Mouse (Mus musculus) testis, adult 2 months (tissue): ENCODE results near the gene C1qtnf6.

Experiments
- CTCF ChIP-seq: fragments of 200-500 bp; IDR thresholded peaks from 2 replicates; pipeline ENCODE4 v1.5.1; 2012; ENCODE audit warnings: low read depth, mild to moderate bottlenecking, inconsistent platforms, low read length, moderate library complexity; ENCODE audit not compliant: control insufficient read depth, insufficient read depth, insufficient replicate concordance
- POLR2A ChIP-seq: fragments of 200-500 bp; IDR thresholded peaks from 2 replicates; pipeline ENCODE4 v1.6.1; 2012; ENCODE audit warnings: low read depth, mild to moderate bottlenecking, inconsistent platforms, low read length, moderate library complexity; ENCODE audit not compliant: control insufficient read depth

DNA sequence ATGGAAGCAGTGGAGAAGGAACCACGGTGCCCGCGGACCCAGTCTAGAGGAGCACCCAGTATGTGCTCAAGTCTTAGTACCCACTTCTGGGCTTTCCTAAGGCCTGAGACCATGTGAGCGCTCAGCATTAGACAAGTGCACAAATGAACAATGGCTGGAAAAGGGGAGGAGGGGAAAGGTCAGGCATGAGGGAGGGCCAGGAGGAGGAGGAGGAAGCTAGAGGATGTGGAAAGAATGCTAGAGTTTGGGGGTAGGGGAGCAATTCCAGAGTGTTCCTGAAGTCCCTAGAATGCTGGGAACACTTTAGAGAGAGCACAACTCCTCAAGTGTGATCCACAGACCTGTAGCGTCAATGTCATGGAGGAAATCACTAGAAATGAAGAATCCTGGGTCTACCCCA lies 7.1 kb downstream of the C1qtnf6 start:
- no peak for TF ChIP-seq CTCF
- TF ChIP-seq POLR2A = no peak
